In the genomic region with DNA sequence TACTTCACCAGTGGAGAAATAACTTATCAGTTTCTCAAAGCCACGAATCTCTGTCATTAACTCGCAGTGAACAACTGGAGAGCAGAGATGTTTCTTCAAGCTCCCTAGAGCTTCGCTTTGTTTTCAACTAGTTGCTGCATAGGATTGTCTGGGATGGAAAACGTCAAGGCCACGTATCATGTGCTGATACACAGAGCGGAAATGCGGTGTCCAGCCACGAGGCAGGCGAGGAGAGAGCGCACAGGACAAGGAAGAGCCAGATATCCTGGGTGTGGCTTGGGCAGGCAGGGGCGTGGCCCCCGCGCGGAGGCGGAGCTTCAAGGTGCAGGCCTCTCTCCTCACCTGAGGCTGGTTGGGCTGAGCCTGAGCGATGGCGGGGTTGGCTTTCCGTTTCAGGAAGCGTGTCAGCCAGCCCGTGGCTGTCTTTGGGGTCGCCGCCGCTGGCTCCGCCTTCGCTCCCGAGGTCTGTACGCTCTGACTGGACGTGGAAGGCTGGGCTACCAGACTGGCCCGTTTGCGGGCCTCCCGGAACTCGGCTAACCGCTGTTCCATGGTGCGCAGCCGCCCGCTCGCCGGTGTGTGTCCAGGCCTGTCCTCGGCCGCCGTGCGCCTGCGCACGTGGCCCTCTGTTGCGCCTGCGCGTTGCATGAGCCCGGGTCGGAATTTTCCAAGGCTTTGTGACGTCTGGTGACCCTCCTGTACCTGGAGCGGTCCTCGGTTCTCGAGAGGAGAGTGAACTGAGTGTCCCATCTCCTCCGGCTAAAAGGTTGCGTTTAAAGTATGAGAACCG, we compare ENCODE assay signal across 7 mouse cellular contexts. TPM values are rescaled to one million over a fixed set of nuclear protein-coding genes. Genes with fewer than 3 reads are reported as not detected.
DNase-seq lines count a peak whose midpoint lies in the region; ATAC-seq lines count a peak whose summit lies in the region.

No protein-coding gene starts in this region.

- WGBS in intestine, embryonic 16.5 days, result under 1% methylated on average over 56 of the region's 56 CpGs
- 2% methylated on average over 56 of the region's 56 CpGs for WGBS in midbrain, embryonic 11.5 days

- H3K9me3 ChIP-seq in intestine, embryonic 16.5 days (ENCODE audit: control insufficient read depth, low read length), result no peaks in the 10 kb centered on the region
- H3K9me3 ChIP-seq in midbrain, embryonic 11.5 days (ENCODE audit: control insufficient read depth, low read length), result no peaks in the 10 kb centered on the region

- no peaks in the 10 kb centered on the region for H3K27me3 ChIP-seq in intestine, embryonic 16.5 days (replicated peaks; ENCODE audit: control insufficient read depth, insufficient read depth, low read length)
- H3K27me3 ChIP-seq in midbrain, embryonic 11.5 days (ENCODE audit: control insufficient read depth, insufficient read depth, low read length), result no peaks in the 10 kb centered on the region

- H3K4me3 ChIP-seq in intestine, embryonic 16.5 days (ENCODE audit: low read length), result peak overlapping the region; percentile 63
- peak overlapping the region; percentile 56 for H3K4me3 ChIP-seq in midbrain, embryonic 11.5 days (ENCODE audit: low read depth, low read length)

- H3K4me1 ChIP-seq in intestine, embryonic 16.5 days (ENCODE audit: control insufficient read depth, insufficient read depth, low read length), result peaks cover 9% of the 10 kb centered on the region; the same call in 1 of the 2 replicates
- H3K4me1 ChIP-seq in midbrain, embryonic 11.5 days (ENCODE audit: control insufficient read depth, insufficient read depth, low read length), result peaks cover 9% of the 10 kb centered on the region

- H3K36me3 ChIP-seq in intestine, embryonic 16.5 days (ENCODE audit: control insufficient read depth, insufficient read depth, low read length), result no peaks in the 10 kb centered on the region
- H3K36me3 ChIP-seq in midbrain, embryonic 11.5 days (ENCODE audit: control insufficient read depth, insufficient read depth, low read length), result no peaks in the 10 kb centered on the region

- DNase-seq in adrenal gland, adult 8-10 months, result peak; percentile 93
- DNase-seq in embryo, embryonic 9.5 days (ENCODE audit: extremely low spot score), result peak; percentile 95
- DNase-seq in gastrocnemius, postnatal 4 days (ENCODE audit: low spot score in 2 of 2), result peak; percentile 59 to 85
- DNase-seq in left cerebral cortex, postnatal 36 days (ENCODE audit: low spot score in 2 of 2), result peak; percentile 93 to 97
- peak; percentile 99 for DNase-seq in midbrain, embryonic 11.5 days (ENCODE audit: low spot score, missing footprints)
- peak; percentile 91 for DNase-seq in skeletal muscle tissue, adult 2 months (ENCODE audit: low read depth, low spot score)

- intact Hi-C loops in left cerebral cortex, postnatal 36 days (cut with DNase I), result no loop called here

- H3K9ac ChIP-seq in intestine, embryonic 16.5 days (ENCODE audit: low read depth, low read length), result peak overlapping the region; percentile 85
- peak overlapping the region; percentile 76 for H3K9ac ChIP-seq in midbrain, embryonic 11.5 days (ENCODE audit: low read length)

- peak overlapping the region; percentile 98 for H3K27ac ChIP-seq in intestine, embryonic 16.5 days (ENCODE audit: low read length)
- peak overlapping the region; percentile 86 for H3K27ac ChIP-seq in midbrain, embryonic 11.5 days (ENCODE audit: low read depth, low read length)

- peak; percentile 99 for ATAC-seq in intestine, embryonic 16.5 days
- peak; percentile 97 for ATAC-seq in midbrain, embryonic 11.5 days (ENCODE audit: low FRiP score)

- peak overlapping the region; percentile 92 for H3K4me2 ChIP-seq in intestine, embryonic 16.5 days (ENCODE audit: low read depth, low read length)
- peak overlapping the region; percentile 79 for H3K4me2 ChIP-seq in midbrain, embryonic 11.5 days

RNA-seq across cellular contexts. Expression of gene Saysd1, which starts 55.6 kb away (rescaled TPM):
- total RNA-seq in adrenal gland, adult 8-10 months (2022), result 1 to 10 TPM; 7.8 to 9.4 (median 9.1) TPM
- total RNA-seq in gastrocnemius, postnatal 4 days (2021), result 1 to 10 TPM; 2.6 to 2.9 TPM
- 20.2 and 21.5 TPM in 2 replicates for polyA plus RNA-seq in intestine, embryonic 16.5 days (2015; fragmentation: Nextera tagmentation; extraction: Ambion mirVana)
- total RNA-seq in left cerebral cortex, postnatal 36 days (2021), result 1 to 10 TPM; 4.5 to 5.2 TPM
- 11.3 and 12.6 TPM in 2 replicates for polyA plus RNA-seq in midbrain, embryonic 11.5 days (2014; fragmentation: Nextera tagmentation; extraction: Ambion mirVana)

Comparison
In these comparisons a context has a peak if more than half of its experiments do, and no peak if none do; other contexts are left out.
1. Peak in every context shown above with its lines: DNase-seq, ATAC-seq, H3K4me3 ChIP-seq and H3K27ac ChIP-seq.